Mouse (Mus musculus) heart, postnatal 14 days (tissue): ENCODE results near the gene Clcn6. TPM values are rescaled to one million over a fixed set of nuclear protein-coding genes. Genes with fewer than 3 reads are reported as not detected.
"Not testable (repeated sequence)": the region's sequence is repeated elsewhere in the genome, so short reads cannot be mapped to it uniquely, and the experiment has no call there.

Experiments
- DNase-seq, 2 experiments: peaks; one replicate each; pipeline ENCODE4 v3.0.0; 2021 to 2022
- intact Hi-C: fragments of 180-260 bp; cut with DNase I; formaldehyde crosslinking; loops from one replicate; pipeline ENCODE4 v1.15.1; 2025
- total RNA-seq, 2 experiments: library from RNA; stranded (reverse); gene quantifications; 2 replicates each; pipeline ENCODE4 v1.2.3; 2021

Clcn6 gene
- total RNA-seq, 2 experiments from 2014 or later = 9.5 to 11.0 TPM

- intact Hi-C loops = no loop called here
Observed at GRCm38 (mm10) chr4:148067346-148067745, 28.7 kb upstream of the Clcn6 start.

GRCm38 (mm10) chr4:148066401-148066744 is 27.8 kb upstream of the Clcn6 start:
- intact Hi-C loops = no loop called here
- peak; percentile 59 to 63 for DNase-seq

More at GRCm38 (mm10) chr4:148067346-148067745, 28.7 kb upstream of the Clcn6 start:
- no peak for DNase-seq

- no peak for DNase-seq
- intact Hi-C loops = no loop called here
Observed at GRCm38 (mm10) chr4:148065702-148066400, 27.2 kb upstream of the Clcn6 start.

- intact Hi-C loops = no loop called here
Observed at GRCm38 (mm10) chr4:148061086-148061480, 22.5 kb upstream of the Clcn6 start.

DNA sequence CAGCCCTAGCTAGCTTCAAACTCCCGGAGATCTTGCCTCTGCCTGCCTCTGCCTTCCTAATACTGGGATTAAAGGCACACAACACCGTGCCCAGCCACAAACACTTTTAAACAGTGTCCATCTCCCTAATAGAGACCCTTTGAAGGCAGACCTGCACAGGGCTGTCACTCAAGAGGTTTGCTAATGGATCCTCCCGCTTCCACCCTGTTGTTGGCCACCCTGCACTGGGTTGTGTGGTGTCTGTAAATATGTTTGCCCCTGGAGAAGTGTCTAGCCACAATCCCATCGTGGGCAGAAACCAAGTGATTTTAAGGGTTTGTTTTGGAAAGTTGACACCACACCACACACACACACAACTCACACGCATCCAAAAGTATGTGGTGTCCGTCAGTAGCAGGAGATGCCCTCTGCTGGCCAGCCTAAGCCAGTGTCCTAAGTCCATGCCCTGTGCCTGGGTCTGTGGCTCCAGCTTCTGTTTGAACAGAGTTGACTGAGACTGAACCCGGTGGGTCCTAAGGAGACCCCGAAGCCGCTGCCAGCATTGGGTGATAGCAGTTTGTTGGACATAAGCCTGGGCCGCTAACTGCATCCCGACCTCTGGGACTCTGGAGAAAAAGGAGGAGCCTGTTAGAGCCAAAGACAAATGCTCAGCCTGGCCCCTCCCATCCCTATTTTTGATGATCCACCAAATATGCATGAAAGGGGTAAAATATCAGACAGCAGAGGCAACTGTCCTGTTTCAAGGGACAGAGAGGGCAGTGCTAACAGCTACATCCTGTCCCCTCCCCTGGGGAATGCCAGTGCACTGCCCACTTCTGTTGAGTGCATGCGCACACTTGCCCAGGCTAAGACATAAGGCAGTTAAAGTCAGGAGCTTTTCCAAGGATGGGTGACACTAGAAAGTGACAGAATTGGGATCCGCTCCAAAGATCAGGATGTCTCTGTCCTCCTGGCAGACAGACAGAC is 21.8 kb upstream of the Clcn6 start:
- intact Hi-C loops = no loop called here
- peak; percentile 45 to 56 for DNase-seq

More at GRCm38 (mm10) chr4:148061086-148061480, 22.5 kb upstream of the Clcn6 start:
- no peak for DNase-seq

- intact Hi-C loops = no loop called here
- no peak for DNase-seq
Observed at GRCm38 (mm10) chr4:148058993-148059392, 20.4 kb upstream of the Clcn6 start.

GRCm38 (mm10) chr4:148058218-148058819 is 19.7 kb upstream of the Clcn6 start:
- intact Hi-C loops = no loop called here
- DNase-seq = no peak

GRCm38 (mm10) chr4:148057661-148058209 is 19.1 kb upstream of the Clcn6 start:
- DNase-seq = no peak
- intact Hi-C loops = no loop called here

- intact Hi-C loops = no loop called here
Observed at GRCm38 (mm10) chr4:148056801-148057200, 18.2 kb upstream of the Clcn6 start.

GRCm38 (mm10) chr4:148056246-148056645 is 17.6 kb upstream of the Clcn6 start:
- DNase-seq = no peak
- intact Hi-C loops = no loop called here

More at GRCm38 (mm10) chr4:148056801-148057200, 18.2 kb upstream of the Clcn6 start:
- peak; percentile 72 to 79 for DNase-seq

GRCm38 (mm10) chr4:148054961-148055695 is 16.5 kb upstream of the Clcn6 start:
- intact Hi-C loops = no loop called here
- no peak for DNase-seq

DNA sequence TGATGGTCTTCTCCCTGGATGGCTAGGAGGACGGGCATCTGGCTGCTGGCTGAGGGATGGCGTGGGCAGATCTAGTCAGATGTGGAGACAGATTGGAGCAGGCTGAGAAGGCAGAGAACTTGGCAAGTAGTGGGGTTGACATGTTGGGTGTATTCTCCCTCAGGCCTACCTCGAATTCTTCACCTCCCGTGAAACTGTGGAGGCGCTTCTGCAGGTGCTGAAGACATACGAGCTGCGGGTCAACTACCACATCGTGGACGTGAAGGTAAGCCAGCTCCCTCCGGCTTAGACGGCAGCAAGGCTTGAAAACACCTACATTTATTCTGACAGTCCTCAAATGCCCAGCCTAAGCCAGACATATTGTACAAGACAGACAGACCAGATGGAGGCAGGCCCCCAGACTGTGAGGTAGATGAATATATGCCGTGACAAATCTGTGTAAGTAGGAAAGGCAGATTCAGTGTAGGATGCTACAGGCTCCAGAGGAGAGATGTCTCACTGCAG is 14.8 kb upstream of the Clcn6 start:
- no peak for DNase-seq
- intact Hi-C loops = no loop called here

GRCm38 (mm10) chr4:148052976-148053375 is 14.4 kb upstream of the Clcn6 start:
- DNase-seq = no peak
- intact Hi-C loops = no loop called here

DNA sequence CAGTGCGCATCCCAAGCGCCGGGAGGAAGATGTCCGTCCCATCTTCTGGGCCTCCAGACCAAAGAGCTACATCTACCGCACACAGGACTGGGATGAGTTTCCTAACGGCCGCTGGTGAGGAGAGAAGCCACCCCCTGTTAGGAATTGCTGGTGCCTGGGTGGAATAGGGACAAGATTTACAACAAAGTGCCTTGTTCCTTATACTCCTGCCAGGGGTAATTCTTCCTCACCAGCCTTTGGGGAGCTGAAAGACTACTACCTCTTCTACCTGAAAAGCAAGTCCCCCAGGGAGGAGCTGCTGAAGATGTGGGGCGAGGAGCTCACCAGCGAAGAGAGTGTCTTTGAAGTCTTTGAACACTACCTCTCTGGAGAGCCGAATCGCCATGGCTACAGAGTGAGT is 13.3 kb upstream of the Clcn6 start:
- intact Hi-C loops = no loop called here
- no peak for DNase-seq

- intact Hi-C loops = no loop called here
- DNase-seq = no peak
Observed at GRCm38 (mm10) chr4:148051046-148051776, 12.6 kb upstream of the Clcn6 start.

- DNase-seq, intact Hi-C loops: not testable (repeated sequence)
Observed at GRCm38 (mm10) chr4:148050396-148050914, 11.8 kb upstream of the Clcn6 start.

DNA sequence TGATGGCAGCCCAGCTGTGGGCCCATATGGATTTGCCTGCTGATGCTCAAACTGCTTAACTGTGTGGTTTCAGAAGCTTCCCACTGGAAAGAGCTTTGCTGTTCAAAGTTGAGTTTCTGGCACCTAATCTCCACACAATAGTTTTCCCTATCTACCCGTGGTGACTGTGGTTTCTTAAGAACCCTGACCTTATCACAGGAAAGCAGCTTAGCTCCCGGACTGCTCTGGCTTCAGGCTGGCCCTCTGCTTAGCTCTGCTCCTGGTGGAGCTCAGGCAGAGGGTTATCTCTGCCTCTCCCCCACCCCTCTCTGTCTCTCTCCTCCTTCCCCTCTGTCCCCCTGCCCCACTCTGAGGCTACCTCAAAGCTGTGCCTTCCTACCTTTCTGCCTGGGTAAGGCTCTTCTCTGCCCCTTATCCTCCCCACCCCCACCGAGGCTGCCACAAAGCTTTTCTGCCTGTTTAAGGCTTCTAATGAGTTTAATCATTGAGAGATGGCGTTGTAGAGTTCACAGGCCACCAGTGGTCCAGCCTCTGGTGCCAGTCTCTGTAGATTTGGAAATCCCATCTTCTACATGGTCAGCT is 7.9 kb upstream of the Clcn6 start:
- intact Hi-C loops = no loop called here
- DNase-seq = no peak

DNA sequence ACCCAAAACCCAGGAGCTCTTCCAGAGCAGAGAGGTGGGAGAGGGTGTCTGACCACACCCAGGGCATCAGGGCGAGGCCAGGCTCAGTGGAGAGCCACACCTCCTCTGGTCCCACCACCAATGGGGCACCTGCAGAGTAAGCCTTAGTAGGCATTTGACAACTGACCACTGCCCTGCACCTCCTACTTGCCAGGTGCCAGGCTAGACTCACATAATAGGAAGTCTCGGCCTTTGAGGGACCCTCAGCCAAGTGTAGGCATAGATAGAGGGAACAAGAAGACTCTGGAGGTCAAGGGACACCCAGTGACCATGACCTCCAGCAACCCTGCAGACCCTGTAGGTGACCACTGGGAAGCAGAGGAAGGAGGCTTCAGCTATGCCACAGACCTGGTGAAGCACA is 5.5 kb upstream of the Clcn6 start:
- intact Hi-C loops = no loop called here
- no peak for DNase-seq

- intact Hi-C loops, DNase-seq: not testable (repeated sequence)
Observed at GRCm38 (mm10) chr4:148043327-148043726, 4.7 kb upstream of the Clcn6 start.
